Mouse (Mus musculus): Measurements from ENCODE around the gene Hspd1. TPM values are rescaled to one million over a fixed set of nuclear protein-coding genes. Genes with fewer than 3 reads are reported as not detected.

The Hspd1 gene
- polyA plus RNA-seq, 1 experiment from 2014 or later: 681 TPM

Other genes starting within 250 kb of the Hspd1 start
- 10.9 and 11.9 TPM in 2 replicates for gene Ankrd44, start 161.9 kb downstream of the Hspd1 start, polyA plus RNA-seq (2016; fragmentation: Nextera tagmentation; extraction: Ambion mirVana)
- gene Sf3b1, start 60.8 kb downstream of the Hspd1 start, polyA plus RNA-seq (2016; fragmentation: Nextera tagmentation; extraction: Ambion mirVana): 192 and 232 TPM in 2 replicates
- 24.1 and 26.6 TPM in 2 replicates for gene Coq10b, start 35.5 kb downstream of the Hspd1 start, polyA plus RNA-seq (2016; fragmentation: Nextera tagmentation; extraction: Ambion mirVana)
- gene Hspe1, start 111 bp downstream of the Hspd1 start, polyA plus RNA-seq (2016; fragmentation: Nextera tagmentation; extraction: Ambion mirVana): 474 and 598 TPM in 2 replicates
- 101 and 112 TPM in 2 replicates for gene Mob4, start 43.0 kb upstream of the Hspd1 start, polyA plus RNA-seq (2016; fragmentation: Nextera tagmentation; extraction: Ambion mirVana)
- gene Rftn2, start 138.5 kb upstream of the Hspd1 start, polyA plus RNA-seq (2016; fragmentation: Nextera tagmentation; extraction: Ambion mirVana): 3.4 TPM in 2 replicates
- gene Mars2, start 148.9 kb upstream of the Hspd1 start, polyA plus RNA-seq (2016; fragmentation: Nextera tagmentation; extraction: Ambion mirVana): 3.6 and 4.0 TPM in 2 replicates

All from heart, embryonic 10.5 days (tissue).